Mouse (Mus musculus): Measurements from ENCODE around the gene Churc1. TPM values are rescaled to one million over a fixed set of nuclear protein-coding genes. Genes with fewer than 3 reads are reported as not detected.
"Not testable (repeated sequence)": the region's sequence is repeated elsewhere in the genome, so short reads cannot be mapped to it uniquely, and the experiment has no call there.

The Churc1 gene
- polyA plus RNA-seq, 1 experiment from 2014 or later, result 76.7 TPM

DNA sequence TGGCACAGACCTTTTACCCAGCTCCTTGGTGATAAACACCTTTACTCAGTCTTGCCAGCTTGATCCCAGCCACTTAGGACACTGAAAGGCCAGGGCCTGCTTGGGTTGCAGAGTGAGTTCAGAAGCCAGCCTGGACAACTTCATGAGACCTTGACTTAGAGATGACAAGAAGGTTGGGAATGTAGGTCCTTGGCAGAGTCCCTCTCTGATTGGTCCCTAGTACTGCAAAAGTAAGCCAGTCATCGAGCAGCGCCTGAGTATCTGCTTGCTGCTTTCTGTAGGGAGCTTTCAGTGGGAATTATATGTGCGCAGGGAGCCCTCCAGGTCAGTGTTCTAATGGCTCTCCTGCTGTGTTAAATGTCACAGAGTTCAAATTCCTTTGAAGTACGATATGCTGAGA lies 9.8 kb downstream of the Churc1 start:
- Histone ChIP-seq H3K36me3 (replicated peaks) (peaks cover 13% of the 10 kb centered on the region), H3K4me3 (replicated peaks) (no peak overlapping the region), H3K4me2 (no peak overlapping the region), H3K9ac (no peak overlapping the region), H3K27ac (replicated peaks) (no peak overlapping the region), H3K27me3 (no peaks in the 10 kb centered on the region), H3K4me1 (replicated peaks) (0 out of 2 replicates have a peak, but pooled peaks cover 4% of the 10 kb centered on the region), H3K9me3 (replicated peaks) (no peaks in the 10 kb centered on the region)
- ATAC-seq (ENCODE audit: insufficient read depth), result no peak
- WGBS (ENCODE audit: insufficient replicate concordance), result 83% methylated on average over 4 of the region's 4 CpGs

DNA sequence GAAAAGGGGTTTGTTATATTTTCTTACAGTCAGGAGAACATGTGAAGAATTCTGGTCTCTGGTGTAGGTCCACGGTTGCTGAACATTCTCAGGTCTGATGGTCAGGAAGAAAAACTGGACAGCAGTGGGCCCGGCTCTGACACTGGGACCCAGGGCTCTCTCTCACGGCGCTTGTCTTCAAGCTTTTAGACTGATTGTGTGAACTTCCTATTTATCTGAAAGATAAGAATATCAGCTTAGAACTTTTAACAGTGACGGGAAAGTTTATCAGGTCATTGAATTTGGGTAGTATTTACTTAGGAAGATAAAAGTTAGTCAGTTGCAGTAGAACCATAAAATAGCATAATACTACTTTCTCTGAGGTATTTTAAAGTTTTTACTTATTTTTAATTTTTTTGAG lies 11.6 kb downstream of the Churc1 start:
- Histone ChIP-seq H3K36me3 (replicated peaks) (peaks cover 17% of the 10 kb centered on the region), H3K4me1 (replicated peaks) (0 out of 2 replicates have a peak, but pooled peaks cover 4% of the 10 kb centered on the region), H3K9me3 (replicated peaks) (no peaks in the 10 kb centered on the region), H3K27me3 (no peaks in the 10 kb centered on the region), H3K9ac (no peak overlapping the region), H3K4me3 (replicated peaks) (no peak overlapping the region), H3K27ac (replicated peaks) (no peak overlapping the region), H3K4me2 (no peak overlapping the region)
- ATAC-seq (ENCODE audit: insufficient read depth), result no peak
- WGBS (ENCODE audit: insufficient replicate concordance), result 35% methylated on average over 5 of the region's 5 CpGs

DNA sequence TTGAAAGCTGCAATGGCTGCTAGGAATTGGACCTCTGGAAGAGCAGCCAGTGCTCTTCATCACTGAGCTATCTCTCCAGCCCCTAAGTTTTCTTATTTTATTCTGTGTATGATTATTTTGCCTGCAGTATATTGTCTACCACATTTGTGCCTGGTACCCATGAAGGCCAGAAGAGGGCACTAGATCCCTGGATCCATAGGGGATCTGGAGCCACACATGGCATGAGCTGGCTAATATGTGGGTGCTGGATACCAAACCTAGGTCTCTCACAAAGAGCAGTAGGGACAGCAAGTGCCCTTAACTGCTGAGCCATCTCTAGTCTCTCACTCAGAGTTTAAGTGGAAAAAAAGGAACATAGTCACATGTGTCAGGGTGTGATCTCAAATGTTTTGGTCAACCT lies 12.5 kb downstream of the Churc1 start:
- Histone ChIP-seq H3K27ac (replicated peaks) (no peak overlapping the region), H3K36me3 (replicated peaks) (peaks cover 17% of the 10 kb centered on the region), H3K9me3 (replicated peaks) (no peaks in the 10 kb centered on the region), H3K27me3 (no peaks in the 10 kb centered on the region), H3K4me1 (replicated peaks) (no peaks in the 10 kb centered on the region), H3K4me3 (replicated peaks) (no peak overlapping the region), H3K9ac (no peak overlapping the region), H3K4me2 (no peak overlapping the region)
- ATAC-seq (ENCODE audit: insufficient read depth), result no peak

DNA sequence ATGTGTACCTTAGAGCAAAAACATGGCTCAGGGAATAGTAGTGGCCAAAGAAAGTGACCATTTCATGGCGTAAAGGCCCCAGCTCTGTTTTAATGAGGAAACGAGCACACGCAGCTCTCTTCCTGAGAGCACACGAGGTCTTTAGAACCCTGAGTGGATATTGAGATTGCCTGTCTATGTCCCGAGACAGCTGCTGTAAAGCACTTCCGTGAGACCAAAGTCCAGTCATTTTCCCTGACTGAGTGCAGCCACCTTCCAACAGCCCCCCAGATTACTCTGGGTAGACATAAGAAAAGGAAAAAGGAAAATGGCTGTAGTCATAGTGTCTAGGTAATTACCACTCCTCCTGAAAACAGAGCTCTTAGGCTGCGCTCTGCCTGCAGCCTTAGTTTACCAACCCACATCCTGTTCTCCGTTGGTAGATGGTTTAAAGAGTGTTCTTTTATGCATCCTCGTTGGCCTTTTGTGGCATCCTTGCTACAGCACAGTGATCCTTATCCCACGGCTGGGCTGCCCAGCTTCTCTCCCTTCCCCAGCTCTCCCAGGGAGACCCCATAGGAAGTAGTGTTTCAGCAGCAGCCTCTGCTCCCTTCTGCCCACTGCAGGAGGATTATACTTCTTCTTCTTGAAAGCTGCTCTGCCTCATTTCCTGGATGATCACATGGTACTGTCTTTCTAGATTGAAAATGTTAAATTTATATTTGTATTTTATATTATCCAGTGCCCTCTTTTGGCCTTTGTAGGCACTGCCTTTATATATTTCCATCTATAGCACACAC lies 13.2 kb downstream of the Churc1 start:
- Histone ChIP-seq H3K36me3 (replicated peaks) (peaks cover 17% of the 10 kb centered on the region), H3K27me3 (no peaks in the 10 kb centered on the region), H3K4me2 (no peak overlapping the region), H3K4me3 (replicated peaks) (no peak overlapping the region), H3K4me1 (replicated peaks) (no peaks in the 10 kb centered on the region), H3K9ac (no peak overlapping the region), H3K27ac (replicated peaks) (no peak overlapping the region), H3K9me3 (replicated peaks) (no peaks in the 10 kb centered on the region)
- 71% methylated on average over 10 of the region's 10 CpGs for WGBS (ENCODE audit: insufficient replicate concordance)
- ATAC-seq (ENCODE audit: insufficient read depth), result no peak

DNA sequence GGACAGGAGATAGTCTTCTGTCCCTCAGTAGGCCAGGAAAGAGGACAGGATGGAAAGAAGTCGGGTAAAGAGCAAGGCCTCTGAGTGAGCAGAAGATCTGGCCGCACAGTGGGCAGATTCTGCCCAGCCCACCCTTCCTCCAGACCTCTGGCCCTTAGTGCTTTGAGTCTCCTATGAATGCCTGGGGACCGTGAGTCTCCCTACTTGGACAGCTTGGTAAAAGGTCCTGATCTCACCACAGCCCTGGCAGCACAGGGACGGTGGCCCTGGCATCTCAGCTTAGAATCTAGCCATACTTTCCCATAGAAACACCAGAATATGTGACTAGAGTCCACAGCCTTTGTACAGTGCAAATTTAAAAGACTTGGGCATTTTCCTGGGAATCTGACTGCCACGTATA lies 14.6 kb downstream of the Churc1 start:
- H3K9ac ChIP-seq, result no peak overlapping the region
- no peaks in the 10 kb centered on the region for H3K4me1 ChIP-seq (replicated peaks)
- WGBS (ENCODE audit: insufficient replicate concordance), result 76% methylated on average over 5 of the region's 5 CpGs
- H3K36me3 ChIP-seq (replicated peaks), result peaks cover 17% of the 10 kb centered on the region
- H3K27ac ChIP-seq (replicated peaks), result no peak overlapping the region
- no peak overlapping the region for H3K4me3 ChIP-seq (replicated peaks)
- no peak for ATAC-seq (ENCODE audit: insufficient read depth)
- no peak overlapping the region for H3K4me2 ChIP-seq
- H3K27me3 ChIP-seq, result no peaks in the 10 kb centered on the region
- no peaks in the 10 kb centered on the region for H3K9me3 ChIP-seq (replicated peaks)

DNA sequence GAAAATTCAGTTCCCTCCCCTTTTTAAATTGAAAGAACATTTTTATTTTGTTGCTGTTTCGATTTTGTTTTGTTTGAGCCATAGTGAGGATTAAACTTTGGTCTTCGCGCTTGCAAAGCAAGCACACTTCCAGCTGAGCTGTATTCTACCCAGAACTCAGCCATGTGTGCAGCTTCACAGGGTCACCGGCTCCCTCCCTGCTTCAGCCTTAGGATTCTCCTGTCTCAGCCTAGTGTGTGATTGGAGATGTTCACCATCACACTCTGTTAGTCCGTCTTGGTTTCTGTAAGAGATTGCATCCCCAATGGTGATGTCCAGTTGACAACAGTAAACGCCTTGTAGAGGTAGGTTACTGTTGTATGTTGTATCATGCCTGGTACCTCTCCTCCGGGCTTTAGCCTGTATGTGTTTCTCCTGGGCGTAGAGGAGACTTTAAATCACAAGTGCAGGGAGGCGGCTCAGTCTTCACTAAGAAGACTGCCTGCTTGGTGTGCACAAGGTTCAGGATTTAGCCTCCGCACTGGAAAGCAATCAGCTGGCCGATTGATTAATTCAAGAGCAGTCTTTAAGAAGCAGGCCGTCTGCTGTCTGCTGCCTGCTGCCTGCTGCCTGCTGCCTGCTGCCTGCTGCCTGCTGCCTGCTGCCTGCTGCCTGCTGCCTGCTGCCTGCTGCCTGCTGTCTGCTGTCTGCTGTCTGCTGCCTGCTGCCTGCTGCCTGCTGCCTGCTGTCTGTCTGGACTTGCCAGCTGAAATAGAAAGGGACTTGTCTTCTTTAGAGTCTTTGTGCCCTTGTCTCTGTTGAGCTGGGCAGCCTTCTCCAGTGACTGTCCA lies 15.5 kb downstream of the Churc1 start:
- no peak overlapping the region for H3K9ac ChIP-seq

DNA sequence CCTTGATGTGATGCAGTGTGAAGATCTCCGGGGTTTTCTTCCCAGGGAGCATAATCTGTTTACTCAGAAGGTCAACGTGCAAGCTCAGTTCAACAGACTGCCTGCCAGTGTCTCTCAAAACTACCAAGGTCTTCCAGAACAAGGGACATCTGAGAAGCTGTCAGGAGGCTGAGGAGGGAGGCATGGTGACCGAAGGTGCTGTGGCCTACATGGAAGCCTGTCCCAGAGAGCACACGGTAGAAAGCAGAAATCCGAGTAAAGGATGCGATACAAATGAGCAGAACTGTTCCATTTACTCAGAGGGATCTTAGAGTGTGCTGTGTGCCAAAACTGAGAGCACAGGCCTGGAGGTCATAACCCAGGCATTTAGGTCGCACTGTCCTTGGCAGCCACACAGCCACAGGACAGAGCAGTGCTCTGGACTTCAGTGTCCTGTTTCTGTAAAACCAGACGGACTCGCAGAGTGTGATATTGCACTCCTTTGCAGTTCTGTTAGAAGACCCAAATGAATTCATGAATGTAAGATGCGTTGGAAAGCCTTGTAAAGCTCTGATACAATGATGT lies 18.8 kb downstream of the Churc1 start:
- Histone ChIP-seq H3K9ac (no peak overlapping the region), H3K4me3 (replicated peaks) (no peak overlapping the region), H3K36me3 (replicated peaks) (0 out of 2 replicates have a peak, but pooled peaks cover 7% of the 10 kb centered on the region), H3K4me1 (replicated peaks) (no peaks in the 10 kb centered on the region), H3K27ac (replicated peaks) (no peak overlapping the region), H3K9me3 (replicated peaks) (no peaks in the 10 kb centered on the region), H3K4me2 (no peak overlapping the region), H3K27me3 (no peaks in the 10 kb centered on the region)
- no peak for ATAC-seq (ENCODE audit: insufficient read depth)
- WGBS (ENCODE audit: insufficient replicate concordance), result 69% methylated on average over 10 of the region's 10 CpGs

More for the DNA sequence above, 15.5 kb downstream of the Churc1 start:
- 81% methylated on average over 12 of the region's 12 CpGs for WGBS (ENCODE audit: insufficient replicate concordance)
- no peak overlapping the region for H3K4me3 ChIP-seq (replicated peaks)
- H3K27ac ChIP-seq (replicated peaks), result no peak overlapping the region
- no peaks in the 10 kb centered on the region for H3K9me3 ChIP-seq (replicated peaks)
- H3K36me3 ChIP-seq (replicated peaks), result peaks cover 16% of the 10 kb centered on the region
- no peaks in the 10 kb centered on the region for H3K27me3 ChIP-seq
- no peaks in the 10 kb centered on the region for H3K4me1 ChIP-seq (replicated peaks)
- ATAC-seq (ENCODE audit: insufficient read depth), result no peak
- no peak overlapping the region for H3K4me2 ChIP-seq

DNA sequence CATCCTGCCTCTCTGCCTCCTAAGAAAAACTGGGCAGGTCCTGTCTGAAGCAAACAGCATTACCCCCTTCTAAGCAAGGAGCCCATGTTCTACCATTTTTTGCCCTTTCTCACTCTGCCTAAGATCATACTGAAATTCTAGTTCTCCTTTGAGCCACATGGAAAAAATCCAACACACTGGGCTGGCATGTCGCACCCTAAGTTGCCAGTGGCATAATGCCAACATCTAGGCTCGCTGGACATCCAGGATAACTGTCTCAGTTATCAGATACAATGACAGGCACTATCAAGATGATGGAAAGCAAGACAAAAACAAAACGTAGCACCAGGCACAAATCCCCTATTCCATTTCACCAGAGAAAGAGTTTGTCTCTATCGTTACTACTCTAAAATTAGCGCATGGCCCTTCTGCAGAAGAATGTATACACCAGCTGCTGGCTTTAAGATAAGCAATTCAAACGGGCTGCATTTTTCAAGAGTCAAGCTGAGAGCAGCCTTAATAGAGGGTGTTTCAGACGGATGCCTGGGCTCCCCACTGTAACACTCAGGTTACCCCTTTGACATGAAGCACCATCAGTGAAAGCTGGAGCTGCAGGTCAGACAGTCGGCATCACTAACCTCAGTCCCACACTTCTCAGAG lies 25.2 kb downstream of the Churc1 start:
- ATAC-seq (ENCODE audit: insufficient read depth), result no peak
- H3K9ac ChIP-seq, result no peak overlapping the region
- WGBS (ENCODE audit: insufficient replicate concordance), result 28% methylated on average over 8 of the region's 8 CpGs

DNA sequence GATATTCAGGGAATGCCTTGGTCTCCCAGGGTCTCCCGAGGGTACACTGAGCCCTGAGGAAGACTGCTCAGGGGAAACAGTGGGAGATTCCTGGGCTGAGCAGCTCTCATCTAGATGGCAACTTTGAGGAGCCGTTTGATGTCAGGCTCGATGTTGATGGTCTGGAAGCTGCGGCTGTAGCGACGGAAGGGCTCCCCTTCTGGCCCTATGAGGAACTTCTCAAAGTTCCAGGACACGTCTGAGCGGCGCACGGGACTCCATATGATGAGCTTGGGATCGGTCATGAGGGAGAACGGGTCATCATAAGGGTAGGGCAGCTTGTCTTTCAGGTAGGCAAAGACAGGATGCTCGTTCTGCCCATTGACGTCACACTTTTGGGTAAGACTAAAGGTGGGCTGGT lies 27.2 kb downstream of the Churc1 start:
- WGBS (ENCODE audit: insufficient replicate concordance), result 46% methylated on average over 14 of the region's 14 CpGs
- not testable (repeated sequence) for H3K4me3 ChIP-seq (replicated peaks); H3K9ac ChIP-seq; ATAC-seq (ENCODE audit: insufficient read depth); H3K36me3 ChIP-seq (replicated peaks); H3K9me3 ChIP-seq (replicated peaks); H3K4me2 ChIP-seq; H3K27ac ChIP-seq (replicated peaks); H3K4me1 ChIP-seq (replicated peaks)
- H3K27me3 ChIP-seq, result peaks cover 31% of the 10 kb centered on the region

More for the DNA sequence above, 25.2 kb downstream of the Churc1 start:
- no peaks in the 10 kb centered on the region for H3K9me3 ChIP-seq (replicated peaks)
- no peak overlapping the region for H3K27ac ChIP-seq (replicated peaks)
- no peaks in the 10 kb centered on the region for H3K36me3 ChIP-seq (replicated peaks)
- H3K4me1 ChIP-seq (replicated peaks), result no peaks in the 10 kb centered on the region
- H3K4me2 ChIP-seq, result no peak overlapping the region
- H3K27me3 ChIP-seq, result peaks cover 14% of the 10 kb centered on the region; the same call in 1 of the 2 replicates
- H3K4me3 ChIP-seq (replicated peaks), result no peak overlapping the region

DNA sequence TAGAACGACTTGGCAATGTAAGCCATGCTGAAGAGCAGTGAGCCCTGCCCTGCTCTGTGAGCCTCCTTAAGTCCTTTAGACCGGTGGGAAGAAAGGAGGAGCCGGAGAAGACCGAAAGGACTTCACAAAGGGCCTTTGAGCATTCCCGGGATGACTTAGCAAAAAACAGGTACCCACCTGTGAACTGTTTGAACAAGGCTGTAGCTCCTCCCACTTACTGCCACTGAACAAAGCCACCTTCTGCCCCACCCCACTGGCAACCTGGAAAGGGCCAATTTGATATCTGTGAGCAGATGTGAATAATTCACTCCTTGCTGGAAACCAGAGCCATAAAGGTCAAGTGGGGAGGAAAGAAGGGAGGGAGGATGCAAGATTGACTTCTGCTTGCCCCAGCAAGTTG lies 30.0 kb downstream of the Churc1 start, which contains the start of gene Gpx2:
TSS of gene Gpx2 (minus strand) at position 205 of the 400 bp plus-strand sequence.
- 62% methylated on average over 5 of the region's 5 CpGs for WGBS (ENCODE audit: insufficient replicate concordance)
- H3K27me3 ChIP-seq, result peaks cover 49% of the 10 kb centered on the region
- no peak within 1 kb of the TSS for H3K4me3 ChIP-seq (replicated peaks)
- no peak within 1 kb of the TSS for H3K27ac ChIP-seq (replicated peaks)
- no peaks in the 10 kb centered on the region for H3K9me3 ChIP-seq (replicated peaks)
- no peak within 1 kb of the TSS for H3K4me2 ChIP-seq
- H3K36me3 ChIP-seq (replicated peaks), result no peaks in the 10 kb centered on the region
- H3K9ac ChIP-seq, result no peak within 1 kb of the TSS
- no peak for ATAC-seq (ENCODE audit: insufficient read depth)
- no peaks in the 10 kb centered on the region for H3K4me1 ChIP-seq (replicated peaks)
